Mouse (Mus musculus) ES-E14 (cell line): Measurements from ENCODE around the gene S100a5.

Experiments
- CHD2 ChIP-seq: IDR thresholded peaks from 2 replicates; pipeline ENCODE4 v1.6.1; 2014; ENCODE audit warnings: mild to moderate bottlenecking, low read depth, low read length, inconsistent platforms
- HCFC1 ChIP-seq: IDR thresholded peaks from 2 replicates; pipeline ENCODE4 v1.6.1; 2012; ENCODE audit warnings: low read length, inconsistent platforms, borderline replicate concordance; ENCODE audit not compliant: insufficient read depth
- MAFK ChIP-seq: IDR thresholded peaks from 2 replicates; pipeline ENCODE4 v1.6.1; 2014; ENCODE audit warnings: mild to moderate bottlenecking, low read depth, low read length, inconsistent platforms; ENCODE audit not compliant: insufficient read depth
- ZNF384 ChIP-seq: IDR thresholded peaks from 2 replicates; pipeline ENCODE4 v1.6.1; 2012; ENCODE audit warnings: low read depth, low read length, inconsistent platforms

DNA sequence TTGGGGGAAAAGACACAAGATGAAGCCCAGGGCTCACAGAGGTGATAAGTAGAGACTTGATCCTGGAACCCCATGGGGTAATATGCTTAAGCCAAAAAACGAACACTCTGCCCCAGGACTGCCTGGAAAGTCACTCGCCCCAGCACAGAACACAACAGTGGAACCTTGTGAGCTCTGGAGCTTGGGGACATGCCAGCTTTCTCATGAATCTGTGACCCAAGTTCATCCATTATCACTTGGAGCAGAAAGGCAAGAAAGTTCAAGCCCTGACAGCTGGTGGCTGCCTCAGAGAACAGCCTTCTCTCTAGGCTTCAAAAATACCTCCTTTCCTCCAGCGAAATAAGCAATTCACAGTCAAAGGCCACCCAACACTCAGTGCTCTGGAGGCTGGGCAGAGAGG, 8.9 kb upstream of the S100a5 start:
- TF ChIP-seq CHD2 (no peak), MAFK (no peak), ZNF384 (no peak), HCFC1 (no peak)
